Mouse (Mus musculus): Measurements from ENCODE around the gene Spin1.

Gene Spin1

GRCm38 (mm10) chr13:51193893-51194292, 93.2 kb downstream of the Spin1 start:
- no peak for DNase-seq (ENCODE audit: low spot score)

- DNase-seq (ENCODE audit: low spot score), result no peak
These were observed 97.0 kb downstream of the Spin1 start for GRCm38 (mm10) chr13:51197699-51198098.

DNA sequence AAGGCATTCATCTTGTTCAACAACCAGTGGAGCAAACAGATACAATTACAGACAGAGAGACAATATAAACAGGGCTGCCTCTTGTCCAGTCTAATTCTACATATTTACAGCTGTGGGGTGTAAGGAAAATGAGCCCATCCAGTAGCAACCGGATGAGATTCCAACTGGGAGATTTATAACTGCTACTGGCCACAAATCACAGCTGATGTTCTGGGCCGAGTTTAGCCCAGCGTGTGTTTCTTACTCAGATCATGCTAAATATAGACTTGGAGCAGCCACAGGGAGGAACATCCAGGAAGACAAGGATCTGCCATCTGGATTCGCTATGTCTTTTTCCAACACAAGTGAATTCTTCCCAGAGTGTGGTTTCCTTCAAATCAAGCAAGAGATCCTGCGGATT, 97.5 kb downstream of the Spin1 start:
- DNase-seq (ENCODE audit: low spot score), result no peak
